Mouse (Mus musculus): ENCODE data around the gene Gm28171. TPM values are rescaled to one million over a fixed set of nuclear protein-coding genes. Genes with fewer than 3 reads are reported as not detected.
"Not testable (repeated sequence)": the region's sequence is repeated elsewhere in the genome, so short reads cannot be mapped to it uniquely, and the experiment has no call there.

Gm28171 gene
- polyA plus RNA-seq (2014; fragmentation: Nextera tagmentation; extraction: Ambion mirVana): not detected in 2 replicates

GRCm38 (mm10) chrY:5793095-5793494 is at the start of gene Gm28171:
Gene Gm28171 (plus strand): TSS chrY:5793395.
- H3K4me3 ChIP-seq (ENCODE audit: control insufficient read depth in 1 of 2, insufficient read depth in 1 of 2, low read depth in 1 of 2, low read length in 2 of 2); H3K27ac ChIP-seq (replicated peaks in 1 of 2; ENCODE audit: control insufficient read depth in 1 of 2, insufficient read depth in 1 of 2, low read depth in 2 of 2, low read length in 2 of 2); H3K27me3 ChIP-seq (ENCODE audit: control insufficient read depth, insufficient read depth, low read length); H3K36me3 ChIP-seq (ENCODE audit: control insufficient read depth, insufficient read depth, low read length); H3K4me2 ChIP-seq (ENCODE audit: low read length); H3K9me3 ChIP-seq (ENCODE audit: control insufficient read depth, low read length); ATAC-seq (ENCODE audit: insufficient number of reproducible peaks, insufficient read depth, low FRiP score, low read depth); H3K4me1 ChIP-seq (ENCODE audit: control insufficient read depth in 2 of 2, insufficient read depth in 2 of 2, low read length in 2 of 2); H3K9ac ChIP-seq (ENCODE audit: low read length): not testable (repeated sequence)
- WGBS: no CpG with 5 or more reads among the region's 1 CpGs

Other genes with a start within 250 kb of the Gm28171 start
- not detected in 2 replicates for gene Gm21854, start 136.4 kb upstream of the Gm28171 start, polyA plus RNA-seq (2014; fragmentation: Nextera tagmentation; extraction: Ambion mirVana)
- not detected in 2 replicates for gene Gm20914, start 67.4 kb upstream of the Gm28171 start, polyA plus RNA-seq (2014; fragmentation: Nextera tagmentation; extraction: Ambion mirVana)
- gene Gm21778, start 149.1 kb downstream of the Gm28171 start, polyA plus RNA-seq (2014; fragmentation: Nextera tagmentation; extraction: Ambion mirVana): not detected in 2 replicates